Mouse (Mus musculus) skeletal muscle tissue, adult 2 months (tissue): Measurements from ENCODE around the gene Tnnt3.

Source experiments
- DNase-seq: peaks from one replicate; pipeline ENCODE4 v3.0.0-alpha.2; 2012; ENCODE audit warnings: low read depth, low spot score

The Tnnt3 gene

DNA sequence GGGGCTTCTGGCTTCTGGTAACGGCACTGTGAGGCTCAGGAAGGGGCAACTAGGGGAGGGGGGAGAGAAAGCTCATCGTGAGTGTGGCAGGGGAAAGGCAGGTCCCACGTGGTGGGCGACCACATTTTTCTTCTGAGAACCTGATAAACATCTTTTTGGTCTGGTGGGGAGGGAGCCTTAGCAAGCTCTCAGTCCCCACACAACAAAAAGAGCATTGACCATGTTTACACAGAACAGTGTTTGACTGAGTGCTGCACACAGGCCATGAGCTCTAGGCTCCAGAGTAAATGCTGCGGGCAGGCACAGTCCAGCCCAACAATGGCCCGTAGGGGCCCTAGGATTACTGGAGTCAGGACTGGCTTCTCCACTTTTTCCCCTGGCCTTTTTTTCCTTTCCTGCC, 40.1 kb downstream of the Tnnt3 start:
- DNase-seq, result no peak

DNA sequence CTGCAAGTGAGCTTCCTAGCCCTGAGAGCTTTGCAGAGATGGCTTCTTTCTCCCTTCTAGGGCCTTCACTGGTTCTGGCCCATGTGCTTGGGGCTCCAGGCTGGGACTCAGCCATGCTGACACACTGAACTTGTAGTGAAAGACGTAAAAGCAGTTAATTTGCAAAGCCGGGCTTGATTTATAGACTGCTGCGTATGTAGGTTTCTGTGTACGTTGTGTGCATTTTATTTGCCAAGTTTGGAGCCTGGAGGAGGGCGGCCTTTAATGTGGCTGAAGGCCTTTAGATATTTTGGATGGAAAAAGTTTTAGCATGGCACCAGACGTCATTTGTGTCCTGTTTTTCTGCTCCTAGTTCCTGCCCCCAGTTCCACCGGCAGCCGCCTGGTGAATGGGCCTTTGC, 41.2 kb downstream of the Tnnt3 start:
- no peak for DNase-seq

DNA sequence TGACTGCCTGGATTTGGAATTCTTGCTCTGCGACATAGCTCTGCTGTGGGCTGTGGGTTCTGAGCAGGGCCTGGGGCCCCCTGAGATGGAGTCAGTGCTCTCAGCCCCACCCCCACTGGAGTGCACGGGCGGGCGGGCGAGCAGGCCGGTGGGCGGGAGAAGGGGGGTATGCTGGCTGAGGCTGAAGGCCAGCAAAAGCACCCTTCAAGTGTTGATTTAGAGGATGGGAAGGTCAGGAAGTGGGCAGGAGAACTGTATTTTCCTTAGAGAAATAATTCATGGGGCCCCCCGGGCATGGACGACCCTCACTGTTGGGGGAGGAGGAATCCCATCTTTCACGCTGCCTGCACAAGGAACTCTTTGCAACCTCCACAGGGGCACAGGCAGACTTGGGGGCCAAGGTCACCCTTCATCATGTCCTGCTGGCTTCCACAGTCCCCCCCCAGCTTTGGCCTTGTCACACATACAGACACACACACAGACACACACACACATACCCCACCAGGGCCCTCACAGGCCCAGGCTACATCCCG, 44.2 kb downstream of the Tnnt3 start:
- DNase-seq, result no peak

DNA sequence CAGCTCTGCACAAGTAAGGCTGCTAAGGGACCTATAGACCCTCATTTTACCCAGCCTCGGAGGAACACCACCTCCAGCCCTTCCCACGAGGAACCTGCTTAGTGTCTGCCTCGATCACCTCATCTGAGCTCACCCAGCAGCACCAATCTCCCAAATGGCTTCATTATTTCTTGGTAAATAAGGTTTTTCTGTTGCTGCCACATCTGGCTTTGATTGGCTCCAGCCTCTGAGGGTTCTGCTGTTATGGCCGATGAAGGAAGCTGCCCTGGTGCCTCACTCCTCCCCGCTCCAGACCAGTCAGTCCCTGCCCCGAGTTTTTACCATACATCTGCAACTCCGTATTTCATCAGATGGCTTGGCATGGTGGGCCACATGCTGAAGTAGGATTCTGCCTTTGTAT, 47.3 kb downstream of the Tnnt3 start:
- no peak for DNase-seq

DNA sequence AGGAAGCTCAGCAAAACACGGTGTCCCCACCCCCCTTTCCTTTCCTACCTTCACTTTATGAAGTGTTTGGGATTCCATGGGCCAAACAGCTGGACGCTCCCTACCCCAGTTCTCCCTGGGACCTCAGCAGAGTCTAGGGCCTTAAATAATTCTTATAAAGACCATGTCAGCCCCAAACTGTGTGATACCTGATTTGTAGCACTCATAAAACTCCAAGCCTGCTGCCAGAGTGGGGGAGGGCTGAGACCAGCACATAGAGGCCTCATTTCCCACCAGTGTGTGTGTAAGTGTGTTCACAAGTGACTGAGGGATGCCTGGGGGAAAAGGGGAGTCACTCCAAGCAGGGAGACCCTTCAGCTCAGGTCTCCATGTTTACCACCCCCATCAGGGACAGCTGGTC, 49.2 kb downstream of the Tnnt3 start:
- DNase-seq, result no peak

DNA sequence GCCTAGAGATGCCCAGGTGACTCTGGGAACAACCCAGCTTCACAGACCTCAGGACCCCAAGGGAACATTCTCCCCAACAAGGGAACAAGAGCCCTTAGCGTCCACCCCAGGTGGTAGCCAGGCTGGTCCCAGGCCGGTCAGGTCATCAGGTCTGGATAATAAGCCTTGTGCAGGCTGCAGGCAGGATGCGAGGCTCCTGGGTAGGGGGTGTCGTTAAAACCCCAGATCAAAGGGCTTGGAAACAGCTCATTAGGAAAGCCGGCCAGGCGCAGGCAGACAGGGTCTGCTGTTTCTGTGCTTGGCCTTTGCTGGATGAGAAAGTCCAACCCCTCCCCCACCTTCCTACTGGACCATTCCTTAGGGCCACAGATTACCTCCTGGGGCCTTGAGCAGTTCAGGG, 50.1 kb downstream of the Tnnt3 start:
- DNase-seq, result no peak

DNA sequence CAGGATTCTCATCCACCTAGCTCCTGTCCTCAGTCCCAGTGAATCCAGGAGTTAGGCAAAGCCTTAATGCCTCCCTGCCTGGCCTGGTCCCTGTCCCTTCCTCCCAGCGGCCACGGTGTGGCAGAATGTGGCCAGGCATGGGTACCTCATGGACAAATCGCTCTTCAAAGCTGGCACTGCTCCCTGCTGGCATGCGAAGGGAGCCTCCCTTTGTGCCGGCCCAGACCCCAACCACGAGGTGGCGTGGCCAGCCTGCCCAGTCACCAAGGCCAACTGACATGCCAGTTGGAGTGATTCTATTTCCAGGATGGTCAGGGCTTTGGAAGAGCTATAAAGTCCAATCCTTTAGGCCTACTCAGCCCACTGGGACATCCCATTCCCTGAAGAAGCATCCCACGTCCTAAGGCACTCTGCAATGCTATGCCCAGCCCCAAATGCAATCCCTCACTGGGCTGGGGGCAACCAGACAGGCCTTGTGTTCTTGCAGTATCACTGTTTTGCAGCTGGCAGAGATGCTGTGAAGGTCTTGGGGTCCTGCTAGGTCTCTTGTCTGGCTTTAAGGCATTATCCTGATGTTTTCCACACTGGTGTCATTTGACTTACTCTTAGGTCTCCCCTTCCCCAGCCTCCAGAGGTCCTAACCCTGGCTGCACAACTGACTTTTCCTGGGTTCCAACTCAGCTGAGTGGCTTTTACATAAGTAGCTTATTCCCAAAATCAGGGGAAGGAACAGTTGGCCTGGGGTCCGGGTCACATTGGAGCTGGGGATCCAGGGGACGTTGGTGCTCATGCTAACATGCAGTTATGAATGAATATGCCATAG, 51.5 kb downstream of the Tnnt3 start:
- peak; percentile 93 for DNase-seq

DNA sequence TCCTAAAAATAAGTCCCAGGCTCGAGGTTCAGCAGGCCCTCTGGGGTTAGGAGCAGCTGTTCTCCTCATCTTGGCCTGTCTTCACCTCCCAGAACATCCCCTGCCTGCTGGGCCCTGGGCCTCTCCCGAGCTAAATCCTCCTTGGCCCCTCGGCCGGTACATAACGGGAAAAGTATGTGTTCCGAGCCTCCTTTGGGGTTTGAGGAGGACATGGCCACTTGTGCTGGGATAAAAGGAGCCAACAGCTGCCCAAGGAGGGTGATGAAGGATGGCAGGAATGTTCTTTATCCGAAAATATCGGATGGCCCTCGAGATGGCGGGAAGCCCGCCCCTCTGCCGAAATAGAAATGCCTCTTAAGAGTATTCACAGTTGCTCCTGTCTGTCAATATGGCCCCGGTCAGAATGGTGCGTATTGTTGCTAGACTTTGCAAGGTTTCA, 52.3 kb downstream of the Tnnt3 start:
- peak; percentile 95 for DNase-seq

DNA sequence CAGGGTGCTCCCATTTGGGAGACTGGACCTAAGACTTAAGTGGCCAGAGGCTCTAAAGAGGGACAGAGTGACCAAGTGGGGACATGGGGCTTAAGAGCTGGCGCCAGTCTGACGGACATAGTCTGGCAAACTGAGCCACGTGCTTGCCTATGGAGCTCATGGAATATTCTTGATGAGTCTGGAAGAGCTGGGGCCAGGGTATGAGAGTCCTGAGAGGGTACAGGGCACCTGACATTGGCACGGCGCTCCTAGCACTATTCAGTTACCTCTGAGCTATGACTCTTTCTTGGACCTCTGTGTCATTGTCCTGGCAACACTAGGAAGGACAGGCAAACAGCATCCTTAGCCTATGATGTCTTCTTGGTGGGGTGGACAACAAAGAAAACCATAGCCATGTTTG, 53.1 kb downstream of the Tnnt3 start:
- peak; percentile 96 for DNase-seq

DNA sequence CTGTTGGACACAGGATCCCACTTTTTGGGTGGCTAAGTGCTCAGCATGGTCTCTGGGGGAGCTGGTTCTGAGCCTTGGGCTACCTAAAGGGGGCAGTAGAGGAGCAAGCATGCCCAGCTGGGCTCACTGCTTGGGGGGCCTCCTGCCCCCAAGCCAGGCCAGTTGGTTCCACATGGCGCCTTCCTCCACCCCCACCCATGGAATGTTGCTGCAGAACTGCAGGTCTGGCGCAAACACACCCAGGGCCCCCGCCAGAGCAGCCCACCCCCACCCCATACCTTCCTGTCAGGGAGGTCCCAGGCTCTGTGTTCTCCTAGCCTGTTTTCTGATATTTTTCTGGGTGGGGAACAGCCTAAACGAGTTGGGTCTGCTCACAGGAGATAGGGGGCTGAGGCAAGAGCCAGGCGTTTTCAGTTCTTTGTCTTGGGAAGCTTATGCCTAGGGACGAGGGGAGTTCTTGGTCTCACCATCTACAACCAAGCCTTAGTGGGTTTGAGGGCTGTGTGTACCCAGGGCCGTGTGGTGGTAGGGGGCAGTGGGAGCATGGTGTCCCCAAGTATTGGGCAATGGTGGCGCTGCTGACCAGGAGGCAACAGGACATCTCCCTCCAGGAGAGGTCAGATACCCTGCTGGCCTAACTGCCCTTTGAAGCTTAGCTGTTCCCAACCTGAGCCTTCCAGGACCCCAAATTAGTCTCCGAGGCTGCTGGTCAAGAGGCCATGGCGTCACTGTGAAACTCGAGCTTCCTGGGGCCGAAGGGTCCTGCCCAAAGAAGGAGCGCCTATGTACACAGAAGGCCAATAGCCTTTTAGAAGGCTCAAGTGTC, 54.2 kb downstream of the Tnnt3 start:
- peak; percentile 97 for DNase-seq

DNA sequence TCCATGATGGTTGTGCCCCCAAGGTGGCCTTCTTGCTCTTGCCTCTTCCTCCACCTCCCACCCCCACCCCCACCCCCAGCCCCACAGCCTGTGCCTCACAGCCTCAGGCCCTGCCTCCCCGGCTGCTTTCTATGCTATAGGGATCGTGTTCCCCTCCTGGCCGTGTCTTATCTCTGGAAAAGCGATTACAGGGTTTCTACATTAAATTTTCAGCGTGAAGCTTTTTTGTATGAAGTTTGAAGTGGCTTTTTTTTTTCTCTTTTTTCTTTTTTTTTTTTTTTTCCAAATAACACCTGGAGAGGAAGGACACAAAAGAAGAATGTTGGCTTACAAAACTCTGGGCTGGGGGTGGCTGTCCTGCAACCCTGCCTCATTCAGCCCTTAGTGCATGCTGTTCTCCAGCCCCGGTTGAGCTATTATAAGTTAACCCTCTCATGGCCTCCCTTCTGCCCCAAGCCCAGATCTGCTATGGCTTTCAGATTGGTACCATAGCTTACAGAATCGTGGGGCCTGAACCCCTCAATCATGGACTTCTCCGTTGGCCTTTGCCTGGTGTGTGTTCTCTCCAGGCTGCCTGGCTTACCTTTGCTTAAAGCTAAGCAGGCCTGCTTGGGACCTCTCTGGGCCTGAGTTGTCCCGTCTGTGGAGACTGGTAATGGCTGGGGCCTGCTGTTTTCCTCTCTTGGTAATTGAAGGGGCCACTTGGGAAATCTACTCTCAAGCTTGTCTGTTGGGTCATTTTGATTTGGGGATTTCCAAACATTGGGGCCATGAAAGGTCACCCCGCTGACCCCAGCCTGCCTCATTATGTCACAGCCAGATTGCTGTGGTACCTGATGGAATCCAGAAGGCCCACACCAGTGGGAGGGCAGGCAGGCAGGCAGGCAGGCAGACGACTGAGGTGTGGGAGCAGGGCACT, 55.0 kb downstream of the Tnnt3 start:
- no peak for DNase-seq

DNA sequence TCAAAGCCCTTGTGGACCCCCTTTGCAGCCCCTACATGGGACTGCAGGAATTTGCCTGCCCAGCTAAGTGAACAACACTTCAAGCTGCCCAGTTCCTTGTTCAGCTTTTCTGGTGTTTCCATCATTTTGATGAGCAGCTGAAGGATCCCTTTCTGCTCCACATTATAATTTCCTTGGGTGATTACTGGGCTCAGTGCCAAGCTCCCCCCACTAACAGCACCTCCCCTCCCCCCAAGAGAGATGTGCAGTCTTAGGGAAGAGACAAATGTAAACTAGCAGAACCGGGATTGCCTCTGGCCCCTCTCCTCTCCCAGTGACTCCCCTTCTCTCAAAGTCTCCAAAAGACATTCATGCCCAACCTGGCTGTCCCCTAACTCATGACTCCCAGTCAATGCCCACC, 56.0 kb downstream of the Tnnt3 start:
- no peak for DNase-seq

DNA sequence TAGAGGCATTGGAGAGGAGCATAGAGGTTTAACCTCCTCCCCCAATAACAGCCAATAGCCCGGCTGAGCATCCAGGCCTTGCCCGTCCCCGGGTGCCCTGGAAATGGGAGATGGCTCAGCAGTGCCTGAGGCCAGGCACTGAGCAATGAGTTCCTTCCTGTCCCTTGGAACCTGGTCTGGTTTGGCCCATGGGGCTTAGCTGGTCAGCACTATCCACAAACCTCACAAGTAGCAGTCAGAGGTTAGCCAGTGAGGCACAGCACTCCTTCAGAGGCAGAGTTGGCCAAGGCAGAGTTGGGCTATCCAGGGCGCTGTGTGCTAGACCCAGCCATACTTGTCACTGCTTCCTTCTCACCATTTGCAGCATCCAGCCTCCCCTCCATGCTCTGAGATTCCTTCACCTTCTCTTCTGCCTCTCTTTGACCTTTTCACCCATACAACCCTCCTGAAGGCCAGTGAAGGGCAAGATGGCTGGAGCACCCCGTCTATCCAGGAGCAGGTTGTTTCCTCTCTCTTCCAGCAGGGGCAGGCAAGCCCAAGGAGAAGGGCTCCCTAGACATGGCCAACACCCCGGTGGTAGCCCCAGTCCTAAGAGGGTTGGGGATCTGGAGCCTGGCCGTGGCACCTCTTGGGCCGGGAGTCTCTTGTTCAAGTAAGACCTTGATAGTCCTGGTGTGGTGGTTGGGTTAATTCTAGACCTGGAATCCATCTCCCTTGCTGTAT, 56.9 kb downstream of the Tnnt3 start:
- DNase-seq, result peak; percentile 93

DNA sequence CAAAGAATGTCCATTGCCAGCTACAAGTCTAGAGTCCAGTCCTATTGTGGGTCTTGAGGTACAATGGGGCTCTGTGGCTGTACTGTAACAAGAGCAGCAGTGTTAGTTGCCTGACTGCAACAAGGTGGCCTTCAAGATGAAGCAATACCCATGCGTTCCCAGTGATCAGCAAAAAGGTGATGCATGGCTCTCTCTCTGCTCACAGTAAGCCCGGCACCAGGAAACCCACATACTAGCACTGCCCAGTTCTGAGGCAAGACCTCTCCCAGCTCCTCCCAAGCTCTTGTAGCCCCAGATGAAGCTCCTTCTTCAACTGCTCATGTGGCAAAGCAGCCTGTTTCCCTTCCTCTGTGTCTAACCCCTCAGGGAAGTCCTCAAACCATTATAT, 57.4 kb downstream of the Tnnt3 start:
- no peak for DNase-seq

DNA sequence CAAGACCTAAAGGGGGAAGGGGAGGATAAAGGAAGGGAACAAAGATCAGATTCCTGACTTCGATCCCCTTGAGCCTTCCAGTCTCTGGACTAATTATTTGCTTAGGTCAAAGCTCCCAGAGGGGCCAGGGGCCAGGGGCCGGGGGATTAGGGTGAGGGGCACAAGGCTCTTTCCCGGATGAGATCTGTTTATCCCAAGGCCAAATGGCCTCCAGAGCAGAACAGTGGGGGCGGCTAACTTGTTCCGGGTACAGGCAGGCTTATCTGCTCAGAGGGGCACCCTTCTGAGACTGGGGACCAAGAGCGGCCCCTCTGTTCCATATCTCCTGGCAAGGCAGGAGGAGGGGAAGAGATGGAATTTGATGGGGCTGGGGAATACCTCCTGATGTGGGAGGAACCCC, 59.1 kb downstream of the Tnnt3 start:
- DNase-seq, result no peak

DNA sequence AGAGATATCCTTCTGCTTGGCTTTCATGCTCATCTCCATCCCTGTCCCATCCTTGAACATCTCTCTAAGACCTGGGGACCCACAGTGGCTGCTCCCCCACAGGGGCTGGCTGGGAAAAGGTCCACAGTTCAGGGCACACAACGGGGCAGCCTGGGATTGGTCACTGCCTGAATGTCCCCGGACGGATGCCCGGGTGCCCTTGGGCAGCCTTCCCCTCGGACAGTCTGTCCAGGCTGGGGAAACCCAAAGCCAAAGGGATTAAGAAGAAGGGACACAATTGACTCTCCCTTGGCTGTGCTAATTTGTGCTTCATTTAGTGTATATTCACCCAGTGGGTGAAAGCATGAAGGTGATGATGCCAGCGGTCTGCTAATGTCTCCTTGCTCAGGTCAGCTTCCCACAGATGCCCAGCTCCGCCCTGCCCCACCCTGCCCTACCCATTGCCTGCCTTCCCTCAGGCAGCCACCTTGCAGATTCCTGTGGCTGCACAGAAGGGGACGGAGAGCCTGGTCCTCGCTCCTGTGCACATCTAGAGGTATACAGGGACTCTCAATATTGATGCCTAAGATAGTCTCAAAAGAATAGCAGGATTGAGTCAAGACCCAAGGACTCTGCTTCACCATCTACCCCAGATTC, 60.0 kb downstream of the Tnnt3 start:
- DNase-seq, result peak; percentile 92

DNA sequence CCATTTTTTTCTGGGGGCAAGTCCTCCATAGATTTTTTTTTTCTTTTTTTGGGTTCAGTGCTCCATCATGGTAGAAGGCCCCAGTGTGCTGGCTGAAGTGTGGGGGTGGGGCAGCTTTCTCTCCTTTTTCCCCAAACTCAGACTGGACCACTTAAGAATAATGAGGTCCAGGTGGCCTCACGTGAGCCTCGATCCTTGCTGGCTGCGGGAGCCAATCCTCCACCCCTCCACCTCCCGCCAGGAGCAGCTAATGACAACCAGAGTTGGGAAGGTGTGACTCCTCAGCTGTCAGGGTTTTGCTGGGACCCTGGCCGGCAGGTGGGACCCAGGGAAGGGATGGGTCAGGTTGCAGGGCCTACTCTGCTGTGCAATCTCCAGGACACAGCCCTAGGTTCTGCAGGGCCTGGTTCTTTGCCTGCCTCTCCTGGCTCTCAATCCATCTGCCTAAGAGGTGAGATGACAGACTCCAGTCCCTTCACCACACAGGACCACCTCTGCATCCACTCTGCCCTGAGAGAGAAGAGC, 61.1 kb downstream of the Tnnt3 start:
- no peak for DNase-seq

DNA sequence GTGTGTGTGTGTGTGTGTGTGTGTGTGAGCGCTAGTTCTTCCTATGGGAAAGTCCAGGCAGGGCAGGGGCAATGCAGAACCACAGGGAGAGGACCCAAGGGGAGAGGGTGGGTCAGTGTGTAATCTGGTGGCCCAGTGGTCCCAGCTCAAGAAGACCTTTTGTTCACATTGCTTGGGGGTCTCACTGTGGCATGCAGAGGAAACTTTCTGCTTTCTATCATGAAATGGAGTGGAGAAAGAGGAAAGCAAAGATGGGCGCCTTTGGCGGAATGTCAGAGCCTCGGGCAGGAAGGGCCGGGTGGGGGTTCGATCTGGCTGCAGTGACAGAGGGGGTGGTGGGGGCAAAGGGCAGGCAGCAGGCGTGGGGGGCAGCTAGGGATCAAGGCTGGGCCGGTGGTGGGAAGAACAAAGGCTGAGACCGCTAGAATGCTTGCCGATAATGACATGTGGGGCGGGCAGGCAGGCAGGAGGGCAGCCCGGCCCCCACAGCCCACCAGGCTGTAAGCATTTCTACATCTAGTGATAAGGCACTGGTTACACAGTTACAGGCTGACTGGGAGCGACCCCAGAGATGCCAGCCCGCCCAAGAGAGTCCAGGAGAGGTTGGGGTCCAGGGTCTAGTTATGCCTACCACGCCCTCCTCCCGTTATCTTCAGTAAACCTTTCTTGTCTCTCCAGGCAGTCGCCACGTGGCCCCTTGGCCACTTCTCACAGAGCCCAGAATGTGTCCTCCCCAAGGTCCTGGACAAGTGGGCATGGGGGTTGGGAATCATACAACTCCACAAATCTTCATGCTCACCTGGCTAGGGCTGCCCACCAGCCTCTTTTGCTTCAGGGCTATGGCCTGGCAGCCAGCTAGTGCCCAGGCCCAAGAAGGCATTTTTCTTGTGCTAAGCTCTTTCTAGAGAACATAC, 62.6 kb downstream of the Tnnt3 start:
- DNase-seq, result no peak

DNA sequence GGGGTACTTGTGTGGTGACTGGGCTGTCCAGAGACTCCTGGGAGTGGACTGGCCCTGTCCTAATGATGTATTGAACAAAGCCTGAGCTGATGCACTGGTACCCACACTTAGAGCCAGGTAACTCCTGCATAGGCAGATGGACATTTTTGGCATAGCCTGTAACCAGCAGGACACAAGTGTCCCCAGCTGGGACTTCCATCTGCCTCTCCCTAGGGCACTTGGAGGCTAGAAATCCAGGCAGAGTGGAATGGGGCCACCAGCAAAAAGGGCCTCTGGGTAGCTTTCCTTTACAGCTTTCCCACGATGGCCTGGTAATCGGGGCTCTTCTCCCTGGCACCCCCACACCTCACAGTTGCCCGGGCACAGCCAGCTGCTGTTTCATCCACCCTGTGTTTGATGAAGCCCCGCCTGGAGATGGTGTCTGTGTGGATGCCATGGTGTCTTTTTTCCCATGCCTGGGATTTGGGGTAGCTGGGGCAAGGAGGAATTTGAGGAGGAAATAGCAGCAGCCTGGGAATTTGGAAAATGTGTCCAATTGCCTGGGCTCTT, 63.3 kb downstream of the Tnnt3 start:
- no peak for DNase-seq
